Mouse (Mus musculus) lung, postnatal 0 days (tissue): ENCODE results near the gene Cux1. TPM values are rescaled to one million over a fixed set of nuclear protein-coding genes. Genes with fewer than 3 reads are reported as not detected.

Experiments used
- ATAC-seq: fragments of 200-750 bp; cut with Nextera tagmentation; 2 replicates; pipeline ENCODE4 v1.8.0; 2017; ENCODE audit warnings: moderate library complexity
- DNase-seq: peaks from one replicate; pipeline ENCODE4 v3.0.0-alpha.2; 2016; ENCODE audit warnings: low spot score
- H3K27ac ChIP-seq: fragments of 300-500 bp; sonication (generic); 2 replicates; pipeline ENCODE4 v1.5.1; 2014; ENCODE audit warnings: antibody characterized with exemption, mild to moderate bottlenecking, low read length, mixed read lengths
- H3K27me3 ChIP-seq: fragments of 300-500 bp; sonication (generic); replicated peaks from 2 replicates; pipeline ENCODE4 v1.6.1; 2014; ENCODE audit warnings: low read length, mixed read lengths; ENCODE audit not compliant: insufficient read depth
- H3K36me3 ChIP-seq: fragments of 300-500 bp; sonication (generic); 2 replicates; pipeline ENCODE4 v1.6.1; 2014; ENCODE audit warnings: low read length, mixed read lengths; ENCODE audit not compliant: insufficient read depth
- H3K4me1 ChIP-seq: fragments of 300-500 bp; sonication (generic); 2 replicates; pipeline ENCODE4 v1.6.1; 2014; ENCODE audit warnings: antibody characterized with exemption, low read depth, low read length, mixed read lengths; ENCODE audit not compliant: insufficient read depth
- H3K4me2 ChIP-seq: fragments of 300-500 bp; sonication (generic); replicated peaks from 2 replicates; pipeline ENCODE4 v1.6.1; 2014; ENCODE audit warnings: low read depth, mild to moderate bottlenecking, low read length, moderate library complexity, mixed read lengths
- H3K4me3 ChIP-seq: fragments of 300-500 bp; sonication (generic); 2 replicates; pipeline ENCODE4 v1.5.1; 2014; ENCODE audit warnings: low read depth, low read length
- H3K9ac ChIP-seq: fragments of 300-500 bp; sonication (generic); replicated peaks from 2 replicates; pipeline ENCODE4 v1.6.1; 2014; ENCODE audit warnings: low read depth, mild to moderate bottlenecking
- H3K9me3 ChIP-seq: fragments of 300-500 bp; sonication (generic); 2 replicates; pipeline ENCODE4 v1.6.1; 2016; ENCODE audit warnings: low read length, mixed read lengths
- CTCF ChIP-seq: IDR thresholded peaks from 2 replicates; pipeline ENCODE4 v1.5.1; 2016; ENCODE audit warnings: antibody characterized with exemption, mild to moderate bottlenecking
- EP300 ChIP-seq: IDR thresholded peaks from 2 replicates; pipeline ENCODE4 v1.6.1; 2016; ENCODE audit warnings: antibody characterized with exemption, mild to moderate bottlenecking, control low read depth
- WGBS: fragments of 180-500 bp; shearing (Covaris S2); extraction: QIAGEN DNeasy Blood & Tissue Kit; methylation state at CpG from one replicate; pipeline ENCODE4 v1.1.7; 2014; 5-methylcytosine and 5-hydroxymethylcytosine counted together
- polyA plus RNA-seq: library from polyadenylated mRNA; unstranded; fragments of >200 nt; fragmentation: Nextera tagmentation; extraction: Ambion mirVana; gene quantifications from 2 replicates; pipeline ENCODE4 v1.2.1, GENCODE M21; 2015

Cux1 gene
- polyA plus RNA-seq, 1 experiment from 2014 or later, result 68.5 TPM

GRCm38 (mm10) chr5:136427772-136428497, 139.4 kb downstream of the Cux1 start:
- Histone ChIP-seq H3K36me3 (no peaks in the 10 kb centered on the region), H3K27ac (peak overlapping the region; percentile 65), H3K9ac (no peak overlapping the region), H3K27me3 (no peaks in the 10 kb centered on the region), H3K4me1 (peaks cover 18% of the 10 kb centered on the region; the same call in 1 of the 2 replicates), H3K9me3 (no peaks in the 10 kb centered on the region), H3K4me3 (no peak overlapping the region), H3K4me2 (no peak overlapping the region)
- 12% methylated on average over 13 of the region's 13 CpGs for WGBS
- DNase-seq, result peak; percentile 46
- TF ChIP-seq CTCF (no peak), EP300 (no peak)
- peak; percentile 7; the same call in 1 of the 2 replicates for ATAC-seq

GRCm38 (mm10) chr5:136427121-136427771, 140.0 kb downstream of the Cux1 start:
- no peaks in the 10 kb centered on the region for H3K9me3 ChIP-seq
- WGBS, result 25% methylated on average over 4 of the region's 4 CpGs
- no peak overlapping the region for H3K9ac ChIP-seq
- no peaks in the 10 kb centered on the region for H3K27me3 ChIP-seq
- peak; percentile 60 for ATAC-seq
- no peak overlapping the region for H3K4me2 ChIP-seq
- TF ChIP-seq EP300 (peak; percentile 72), CTCF (no peak)
- H3K27ac ChIP-seq, result peak overlapping the region; percentile 65
- peaks cover 18% of the 10 kb centered on the region; the same call in 1 of the 2 replicates for H3K4me1 ChIP-seq
- no peaks in the 10 kb centered on the region for H3K36me3 ChIP-seq
- peak; percentile 62 for DNase-seq
- no peak overlapping the region for H3K4me3 ChIP-seq

- Histone ChIP-seq H3K36me3 (no peaks in the 10 kb centered on the region), H3K27me3 (no peaks in the 10 kb centered on the region), H3K4me1 (peaks cover 16% of the 10 kb centered on the region), H3K9me3 (no peaks in the 10 kb centered on the region), H3K4me2 (no peak overlapping the region), H3K27ac (no peak overlapping the region), H3K9ac (no peak overlapping the region), H3K4me3 (no peak overlapping the region)
- no peak for ATAC-seq
- TF ChIP-seq EP300, result no peak
- TF ChIP-seq CTCF, result no peak
- no peak for DNase-seq
- 93% methylated on average over 2 of the region's 2 CpGs for WGBS
Measured at GRCm38 (mm10) chr5:136422948-136423347, 144.3 kb downstream of the Cux1 start.

- no peaks in the 10 kb centered on the region for H3K27me3 ChIP-seq
- peaks cover 7% of the 10 kb centered on the region; the same call in 1 of the 2 replicates for H3K4me1 ChIP-seq
- H3K27ac ChIP-seq, result peak overlapping the region; percentile 48
- 46% methylated on average over 3 of the region's 3 CpGs for WGBS
- TF ChIP-seq CTCF (no peak), EP300 (0 out of 2 replicates have a peak, but pooled peaks have one; percentile 27)
- no peaks in the 10 kb centered on the region for H3K9me3 ChIP-seq
- H3K36me3 ChIP-seq, result no peaks in the 10 kb centered on the region
- ATAC-seq (peak; percentile 77), DNase-seq (peak; percentile 71)
- H3K4me3 ChIP-seq, result no peak overlapping the region
- no peak overlapping the region for H3K4me2 ChIP-seq
- no peak overlapping the region for H3K9ac ChIP-seq
Measured at GRCm38 (mm10) chr5:136421885-136422284, 145.4 kb downstream of the Cux1 start.

GRCm38 (mm10) chr5:136421316-136421715, 146.0 kb downstream of the Cux1 start:
- TF ChIP-seq CTCF (no peak), EP300 (no peak)
- Histone ChIP-seq H3K4me1 (peaks cover 7% of the 10 kb centered on the region; the same call in 1 of the 2 replicates), H3K27ac (peak overlapping the region; percentile 48), H3K27me3 (no peaks in the 10 kb centered on the region), H3K4me3 (no peak overlapping the region), H3K36me3 (no peaks in the 10 kb centered on the region), H3K9ac (no peak overlapping the region), H3K9me3 (no peaks in the 10 kb centered on the region), H3K4me2 (no peak overlapping the region)
- ATAC-seq (no peak), DNase-seq (no peak)
- 68% methylated on average over 3 of the region's 3 CpGs for WGBS

- Histone ChIP-seq H3K9me3 (no peaks in the 10 kb centered on the region), H3K4me3 (no peak overlapping the region), H3K36me3 (no peaks in the 10 kb centered on the region), H3K27ac (no peak overlapping the region), H3K4me1 (peaks cover 7% of the 10 kb centered on the region; the same call in 1 of the 2 replicates), H3K9ac (no peak overlapping the region), H3K4me2 (no peak overlapping the region), H3K27me3 (no peaks in the 10 kb centered on the region)
- no peak for DNase-seq
- no peak for TF ChIP-seq CTCF
- no peak for TF ChIP-seq EP300
- 72% methylated on average over 3 of the region's 3 CpGs for WGBS
- no peak for ATAC-seq
Measured at GRCm38 (mm10) chr5:136420342-136420741, 146.9 kb downstream of the Cux1 start.
